Mouse (Mus musculus) CD4-positive, CD25-positive, alpha-beta regulatory T cell, adult 4 months (primary cell): ENCODE results near the gene Wdr4. TPM values are rescaled to one million over a fixed set of nuclear protein-coding genes. Genes with fewer than 3 reads are reported as not detected.

Source experiments
- ATAC-seq: one replicate; pipeline ENCODE4 v1.8.0; 2017
- polyA plus RNA-seq, 2 experiments: library from polyadenylated mRNA; unstranded; fragments of 100-300 nt; shearing (Covaris generic); gene quantifications; one replicate each; pipeline ENCODE4 v1.2.1; 2017

Gene Wdr4
- polyA plus RNA-seq, 2 experiments from 2014 or later, result 18.2 to 24.9 TPM

- no peak for ATAC-seq
Observed at GRCm38 (mm10) chr17:31494989-31495388, 24.8 kb downstream of the Wdr4 start.

GRCm38 (mm10) chr17:31492416-31492815 lies 27.4 kb downstream of the Wdr4 start:
- no peak for ATAC-seq

- ATAC-seq, result no peak
Observed at GRCm38 (mm10) chr17:31491355-31491754, 28.4 kb downstream of the Wdr4 start.

GRCm38 (mm10) chr17:31487433-31488060 lies 32.2 kb downstream of the Wdr4 start:
- no peak for ATAC-seq

GRCm38 (mm10) chr17:31486616-31487198 lies 33.1 kb downstream of the Wdr4 start:
- no peak for ATAC-seq

- no peak for ATAC-seq
Observed at GRCm38 (mm10) chr17:31479108-31479844, 40.5 kb downstream of the Wdr4 start.

DNA sequence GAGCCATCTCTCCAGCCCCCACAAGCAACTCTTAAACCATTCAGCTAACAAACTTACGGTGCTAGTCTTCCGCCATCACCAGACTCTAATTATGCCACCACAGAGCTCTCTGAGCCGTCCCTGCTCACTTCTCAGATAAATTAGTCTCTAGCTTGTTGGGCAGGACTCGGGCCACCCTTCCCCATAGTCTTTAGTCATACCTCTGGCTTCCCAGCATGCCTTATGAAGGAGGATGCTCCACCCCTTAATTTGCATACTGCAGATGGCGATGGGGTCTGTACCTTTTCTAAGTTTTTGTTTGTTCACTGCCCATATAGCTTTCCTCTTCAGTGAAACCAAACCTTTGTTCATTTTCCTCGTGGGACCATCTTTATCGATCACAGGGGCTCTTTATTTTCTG lies 41.2 kb downstream of the Wdr4 start:
- ATAC-seq, result no peak

DNA sequence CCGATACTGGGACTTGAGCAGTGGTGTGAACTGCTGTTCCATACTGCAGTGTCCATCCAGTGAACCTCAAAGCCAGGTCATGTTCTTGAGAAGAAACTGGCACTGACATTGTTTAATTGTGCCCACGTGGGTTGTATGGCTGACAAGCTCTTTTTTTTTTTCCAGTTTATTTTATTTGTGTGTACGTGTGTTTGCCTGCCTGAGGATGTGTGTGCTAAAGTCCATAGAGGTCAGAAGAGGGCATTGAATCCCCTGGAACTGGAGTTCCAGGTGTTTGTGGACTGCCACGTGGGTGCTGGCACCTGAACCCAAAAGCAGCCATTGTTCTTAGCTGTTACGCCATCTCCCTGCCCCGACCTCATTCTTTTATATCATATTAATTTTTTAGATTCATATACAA lies 45.4 kb downstream of the Wdr4 start:
- ATAC-seq, result no peak

DNA sequence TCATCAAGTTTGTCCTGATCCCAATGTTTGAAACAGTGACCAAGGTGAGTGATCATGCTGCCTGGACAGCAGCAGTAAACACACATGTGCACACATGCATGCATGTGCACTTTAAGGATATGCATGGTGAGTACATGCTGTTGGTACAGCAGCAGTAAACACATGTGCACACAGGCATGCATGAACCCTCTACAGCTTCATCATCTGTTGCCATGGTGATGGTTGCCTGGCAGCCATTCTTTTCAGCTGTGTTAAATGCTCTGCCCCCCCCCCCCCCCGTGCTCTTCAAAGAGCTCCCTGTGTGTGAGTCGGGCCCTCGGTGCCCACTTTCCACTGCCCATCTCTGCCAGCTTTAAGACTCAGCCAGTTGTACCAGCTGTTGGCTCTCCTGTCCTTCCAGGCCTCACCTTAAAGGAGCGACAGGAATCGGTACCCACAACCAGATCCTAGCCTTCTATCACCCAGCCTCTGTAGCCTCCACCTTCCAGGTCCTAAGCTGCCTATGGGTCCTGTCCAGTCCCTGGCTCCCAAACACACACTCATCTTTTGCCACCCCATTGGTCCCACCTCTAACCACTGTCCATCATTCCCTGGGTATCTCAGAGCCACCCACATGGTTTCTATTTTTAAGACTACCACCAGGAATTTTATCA lies 48.9 kb downstream of the Wdr4 start:
- no peak for ATAC-seq

DNA sequence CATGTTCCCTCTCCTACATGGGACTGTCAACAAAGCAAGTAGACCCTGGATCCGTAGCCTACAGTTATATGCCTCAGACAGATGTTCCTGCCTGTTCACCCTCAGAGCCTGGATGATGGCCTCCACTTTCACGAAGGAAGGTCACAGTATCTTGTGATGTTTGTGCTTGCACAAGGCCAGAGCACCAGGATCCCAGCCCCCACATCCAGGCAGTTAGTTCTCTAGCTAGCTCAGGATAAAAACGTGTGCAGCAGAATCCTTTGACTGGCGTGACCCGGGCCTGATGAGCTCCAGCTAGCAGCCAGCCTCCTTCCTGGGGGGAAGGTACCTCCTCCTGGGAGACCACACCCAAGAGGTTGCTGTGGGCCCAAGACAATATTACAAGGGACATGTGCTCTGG lies 51.3 kb downstream of the Wdr4 start:
- no peak for ATAC-seq

DNA sequence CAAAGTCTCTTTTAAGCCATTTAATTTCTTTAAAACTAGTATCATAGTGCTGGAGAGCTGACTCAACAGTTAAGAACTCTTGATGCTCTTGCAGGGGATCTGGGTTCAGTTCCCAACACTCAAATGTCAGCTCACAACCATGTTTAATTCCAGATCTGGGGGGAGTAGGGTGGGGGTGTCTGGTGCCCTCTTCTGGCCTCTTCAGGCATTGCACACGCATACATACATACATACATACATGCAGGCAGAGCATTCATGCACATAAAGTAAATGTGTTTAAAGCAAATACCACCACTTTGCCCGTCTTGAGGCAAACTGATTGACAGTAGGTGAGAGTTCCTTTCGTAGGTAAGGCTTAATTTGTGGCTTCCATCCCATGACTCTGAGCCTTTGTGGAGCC lies 52.9 kb downstream of the Wdr4 start:
- no peak for ATAC-seq

DNA sequence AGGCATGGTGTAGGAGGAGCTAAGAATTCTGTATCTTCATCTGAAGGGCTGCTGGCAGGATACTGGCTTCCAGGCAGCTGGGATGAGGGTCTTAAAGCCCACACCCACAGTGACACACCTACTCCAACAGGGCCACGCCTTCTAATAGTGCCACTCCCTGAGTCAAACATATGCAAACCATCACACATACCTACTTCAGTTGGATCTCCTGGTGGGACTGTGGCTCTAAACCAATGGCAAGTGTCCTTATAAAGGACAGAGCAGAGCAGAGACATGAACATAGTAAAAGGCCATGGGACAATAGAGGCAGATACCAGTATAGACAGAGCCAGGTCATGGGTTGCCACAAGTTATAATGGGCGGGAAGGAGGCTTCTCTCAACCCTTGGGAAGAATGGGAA lies 57.3 kb downstream of the Wdr4 start:
- no peak for ATAC-seq

GRCm38 (mm10) chr17:31460416-31460815 lies 59.4 kb downstream of the Wdr4 start:
- ATAC-seq, result no peak

- no peak for ATAC-seq
Observed at GRCm38 (mm10) chr17:31456723-31457567, 62.8 kb downstream of the Wdr4 start.

DNA sequence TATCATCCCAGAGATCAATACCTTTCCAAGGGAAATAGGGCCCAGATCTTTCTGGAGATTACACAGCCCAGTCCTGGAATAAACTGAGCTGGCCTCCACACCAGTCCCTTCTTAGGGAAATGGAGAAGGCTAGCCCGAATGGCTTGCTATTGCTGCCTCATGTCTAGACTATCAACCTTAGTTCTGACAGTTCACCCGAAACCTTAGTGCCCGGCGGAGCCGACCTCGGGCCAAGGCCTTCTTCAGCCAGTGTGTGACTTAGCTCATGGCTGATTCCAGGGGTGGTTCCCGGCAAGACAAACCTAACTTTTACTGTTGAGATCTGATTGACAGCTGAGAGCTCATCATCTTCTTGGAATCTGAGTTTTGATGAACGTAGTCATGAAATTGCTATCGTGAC lies 65.7 kb downstream of the Wdr4 start:
- ATAC-seq, result no peak

- ATAC-seq, result no peak
Observed at GRCm38 (mm10) chr17:31453476-31453875, 66.3 kb downstream of the Wdr4 start.

GRCm38 (mm10) chr17:31452816-31453215 lies 67.0 kb downstream of the Wdr4 start:
- ATAC-seq, result no peak

DNA sequence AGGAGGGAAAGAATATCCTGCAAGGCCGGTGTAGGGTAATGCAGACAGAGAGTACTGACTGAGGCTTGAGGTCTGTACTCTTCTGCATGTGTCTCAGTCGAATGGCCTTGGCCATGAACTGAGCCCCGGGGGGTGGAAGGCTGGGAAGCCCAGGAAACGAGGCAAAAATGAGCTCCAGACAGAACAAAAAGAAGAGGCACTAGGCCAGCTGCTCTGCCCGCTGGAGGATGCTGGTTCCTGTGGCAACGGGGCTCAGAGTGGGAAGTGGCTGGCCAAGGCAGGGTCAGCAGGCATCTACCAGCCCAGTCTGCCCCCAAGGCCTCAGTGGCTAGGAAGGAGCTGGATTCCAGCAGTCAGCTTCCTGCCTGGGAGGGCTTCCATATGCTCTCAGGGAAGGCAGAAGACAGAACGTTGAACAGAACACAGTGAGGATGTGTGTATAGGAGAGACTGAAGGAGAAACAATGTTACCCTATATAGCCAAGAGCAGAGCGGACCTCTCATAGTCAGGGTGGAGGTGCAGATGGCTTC lies 68.5 kb downstream of the Wdr4 start:
- no peak for ATAC-seq

DNA sequence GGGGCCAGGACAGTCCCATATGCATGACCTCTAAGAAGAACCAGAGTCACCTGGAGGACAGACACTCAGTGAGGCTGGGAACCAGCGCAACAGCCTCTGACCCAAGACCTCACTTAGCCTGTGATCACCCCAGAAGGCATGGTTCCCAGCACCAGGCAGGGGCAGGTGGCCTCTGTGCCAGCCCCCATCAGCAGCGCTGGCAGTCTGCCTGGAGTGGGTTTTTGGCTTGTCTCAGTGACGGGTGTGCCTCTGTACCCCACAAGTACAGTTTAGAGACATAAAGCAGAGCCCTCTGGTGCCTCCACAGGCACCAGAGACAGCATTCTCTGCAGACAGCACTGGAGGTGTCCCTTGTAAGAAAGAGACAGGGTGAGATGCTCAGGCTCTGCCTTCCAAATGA lies 69.6 kb downstream of the Wdr4 start:
- no peak for ATAC-seq

DNA sequence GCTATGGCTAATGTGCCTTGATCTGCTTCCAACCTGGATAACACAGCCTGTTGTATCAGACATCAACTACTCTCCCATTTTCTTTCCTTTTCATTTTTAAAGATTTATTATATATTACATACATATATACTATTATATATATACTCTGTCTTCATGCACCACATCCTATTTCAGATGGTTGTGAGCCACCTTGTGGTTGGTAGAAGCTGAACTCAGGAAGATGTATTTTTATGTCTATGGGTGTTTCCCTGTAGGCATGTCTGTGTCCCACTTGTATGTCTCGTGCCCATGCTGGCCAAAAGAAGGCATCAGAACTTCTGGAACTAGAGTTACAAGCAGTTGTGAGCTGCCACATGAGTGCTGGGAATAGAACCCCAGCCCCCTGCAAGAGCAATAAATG lies 71.3 kb downstream of the Wdr4 start:
- ATAC-seq, result no peak

DNA sequence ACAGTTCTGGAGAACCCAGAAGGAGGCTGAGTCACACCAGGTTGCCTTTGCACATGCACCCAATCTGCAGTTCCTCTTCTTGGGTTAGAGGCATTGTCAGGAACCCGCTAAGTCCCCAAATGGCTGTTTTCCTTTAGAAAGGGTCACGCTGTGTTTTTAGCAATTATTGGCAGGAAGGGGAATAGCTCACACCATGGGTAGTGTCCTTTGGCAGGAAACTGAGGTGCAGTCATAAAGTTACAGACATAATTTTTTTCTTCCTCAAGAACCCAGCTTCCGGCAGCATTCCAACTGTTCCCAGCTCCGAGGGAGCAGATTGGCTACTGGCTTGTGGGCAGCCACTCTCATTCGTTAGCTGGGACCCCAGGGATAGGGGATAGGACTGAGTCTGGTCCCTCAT lies 72.0 kb downstream of the Wdr4 start:
- no peak for ATAC-seq

DNA sequence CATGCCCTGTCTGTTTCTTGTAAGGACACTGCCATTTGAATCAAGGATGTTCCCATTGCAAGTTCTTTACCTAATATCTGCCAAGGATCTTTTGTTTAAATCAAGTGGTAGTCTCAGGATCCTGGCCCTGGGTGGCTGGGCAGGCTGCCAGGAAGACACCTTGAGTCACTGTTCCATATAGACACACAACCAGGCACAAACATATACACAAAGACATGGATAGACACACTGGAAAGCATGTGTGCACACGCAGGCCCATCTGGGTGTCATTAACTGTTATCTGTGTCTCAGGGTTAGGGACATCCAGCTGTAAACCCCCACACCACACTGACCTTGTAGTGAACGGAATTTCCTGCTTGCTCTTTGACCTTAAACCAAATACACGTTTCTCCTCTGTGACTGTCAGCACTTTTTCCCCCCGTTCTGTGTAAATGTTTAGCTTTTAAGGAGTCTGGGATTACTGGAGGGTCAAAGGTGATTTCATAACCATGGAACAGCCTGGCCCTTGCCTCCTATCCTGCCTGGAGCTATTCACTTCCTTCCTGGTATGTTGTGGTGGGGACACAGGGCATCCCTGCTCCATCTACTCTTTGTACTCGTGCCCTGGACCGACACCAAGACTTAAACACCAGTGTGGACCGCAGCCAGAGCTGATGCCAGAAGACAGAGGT lies 74.6 kb downstream of the Wdr4 start:
- ATAC-seq, result no peak
